ENCODE assay signal across 8 mouse cellular contexts in the genomic region with DNA sequence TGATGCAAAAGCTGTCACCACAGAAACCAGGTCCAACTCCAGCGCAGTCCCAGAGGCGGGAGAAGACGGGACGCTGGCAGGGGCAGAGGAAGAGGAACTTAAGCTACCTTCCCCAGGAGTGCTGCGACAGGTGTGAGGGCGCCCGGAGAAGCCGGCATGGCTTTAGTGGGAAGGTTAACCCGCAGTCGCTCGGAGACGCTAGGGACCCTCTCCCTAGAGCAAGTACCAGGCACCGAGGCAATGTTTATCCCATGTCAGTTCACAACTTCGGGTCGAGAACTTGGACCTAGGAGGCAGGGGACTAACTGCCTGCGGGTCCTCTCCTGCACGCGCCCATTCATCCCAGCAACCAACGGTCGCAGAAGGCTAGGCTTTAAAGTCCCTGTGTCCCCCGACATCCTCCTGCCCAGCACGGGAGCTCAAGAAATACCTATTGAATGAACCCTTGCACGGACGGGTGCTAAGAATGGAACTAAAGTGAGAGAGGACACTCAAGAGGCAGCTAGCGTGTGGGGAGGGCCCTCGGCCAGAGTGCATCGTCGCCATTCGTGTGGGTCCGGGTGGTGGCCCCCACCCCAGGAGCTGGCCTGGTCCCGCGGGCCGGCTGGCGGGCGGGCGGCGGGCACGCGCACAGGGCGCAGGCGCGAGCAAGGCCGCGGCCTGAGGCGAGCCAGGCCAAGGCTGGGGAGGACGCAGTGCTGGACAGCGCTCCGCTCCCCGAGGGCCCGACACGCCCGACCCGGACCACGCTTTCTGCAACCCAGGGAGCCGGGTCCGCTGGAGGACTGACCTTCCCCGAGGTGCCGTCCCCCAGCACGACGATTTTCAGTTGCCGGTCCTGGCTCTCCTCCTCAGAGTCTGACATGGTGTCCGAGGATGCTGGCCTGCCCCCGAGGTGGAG. TPM values are rescaled to one million over a fixed set of nuclear protein-coding genes. Genes with fewer than 3 reads are reported as not detected.
DNase-seq lines count a peak whose midpoint lies in the region; ATAC-seq and TF ChIP-seq lines count a peak whose summit lies in the region.

No protein-coding gene starts in this region.

- H3K27ac ChIP-seq in embryonic facial prominence, embryonic 13.5 days: peak overlapping the region; percentile 66; the same call in 1 of the 2 replicates
- peak overlapping the region; percentile 84 for H3K27ac ChIP-seq in kidney, embryonic 14.5 days (ENCODE audit: low read depth, low read length)
- peak overlapping the region; percentile 69 for H3K27ac ChIP-seq in limb, embryonic 13.5 days
- H3K27ac ChIP-seq in midbrain, embryonic 13.5 days: peak overlapping the region; percentile 90

- peak overlapping the region; percentile 93 for H3K9ac ChIP-seq in embryonic facial prominence, embryonic 13.5 days
- H3K9ac ChIP-seq in kidney, embryonic 14.5 days (ENCODE audit: low read depth, low read length): peak overlapping the region; percentile 74
- H3K9ac ChIP-seq in limb, embryonic 13.5 days: peak overlapping the region; percentile 88
- peak overlapping the region; percentile 91 for H3K9ac ChIP-seq in midbrain, embryonic 13.5 days (replicated peaks)

- peak overlapping the region; percentile 84 for H3ac ChIP-seq in C2C12 (ENCODE audit: control insufficient read depth, insufficient read length, low read depth)

- TF ChIP-seq CTCF in C2C12 (IDR thresholded peaks at IDR 0.05; ENCODE audit: control insufficient read depth, insufficient read depth, insufficient read length): no peak

- H3K79me3 ChIP-seq in C2C12 (ENCODE audit: low read depth): peaks cover 26% of the 10 kb centered on the region

- DNase-seq in adrenal gland, postnatal 10 days: peak; percentile 81
- DNase-seq in heart, adult 9 months (ENCODE audit: low spot score in 2 of 2): peak; percentile 13 to 19
- peak; percentile 22 for DNase-seq in splenic B cell, adult 2 months (ENCODE audit: low read depth, low spot score)

- under 1% methylated on average over 63 of the region's 63 CpGs for WGBS in embryonic facial prominence, embryonic 13.5 days
- WGBS in kidney, embryonic 14.5 days: under 1% methylated on average over 53 of the region's 63 CpGs
- under 1% methylated on average over 59 of the region's 63 CpGs for WGBS in limb, embryonic 13.5 days
- under 1% methylated on average over 63 of the region's 63 CpGs for WGBS in midbrain, embryonic 13.5 days

- H3K4me1 ChIP-seq in embryonic facial prominence, embryonic 13.5 days: peaks cover 6% of the 10 kb centered on the region; the same call in 1 of the 2 replicates
- H3K4me1 ChIP-seq in kidney, embryonic 14.5 days (ENCODE audit: control insufficient read depth, insufficient read depth, low read length): no peaks in the 10 kb centered on the region
- peaks cover 18% of the 10 kb centered on the region for H3K4me1 ChIP-seq in limb, embryonic 13.5 days
- peaks cover 20% of the 10 kb centered on the region for H3K4me1 ChIP-seq in midbrain, embryonic 13.5 days (replicated peaks)

- H3K4me2 ChIP-seq in embryonic facial prominence, embryonic 13.5 days: peak overlapping the region; percentile 94
- H3K4me2 ChIP-seq in kidney, embryonic 14.5 days (replicated peaks; ENCODE audit: low read depth, low read length): peak overlapping the region; percentile 96
- peak overlapping the region; percentile 97 for H3K4me2 ChIP-seq in limb, embryonic 13.5 days (replicated peaks)
- peak overlapping the region; percentile 96 for H3K4me2 ChIP-seq in midbrain, embryonic 13.5 days (replicated peaks)

- H3K4me3 ChIP-seq in C2C12 (ENCODE audit: insufficient read depth, poor library complexity, severe bottlenecking): peak overlapping the region; percentile 95
- peak overlapping the region; percentile 94 for H3K4me3 ChIP-seq in embryonic facial prominence, embryonic 13.5 days
- peak overlapping the region; percentile 80 for H3K4me3 ChIP-seq in kidney, embryonic 14.5 days (ENCODE audit: low read length)
- peak overlapping the region; percentile 94 for H3K4me3 ChIP-seq in limb, embryonic 13.5 days
- H3K4me3 ChIP-seq in midbrain, embryonic 13.5 days (replicated peaks): peak overlapping the region; percentile 83

- no peaks in the 10 kb centered on the region for H3K9me3 ChIP-seq in embryonic facial prominence, embryonic 13.5 days
- H3K9me3 ChIP-seq in kidney, embryonic 14.5 days (ENCODE audit: control insufficient read depth, low read length): no peaks in the 10 kb centered on the region
- no peaks in the 10 kb centered on the region for H3K9me3 ChIP-seq in limb, embryonic 13.5 days
- no peaks in the 10 kb centered on the region for H3K9me3 ChIP-seq in midbrain, embryonic 13.5 days

- no peaks in the 10 kb centered on the region for H3K27me3 ChIP-seq in C2C12 (ENCODE audit: control insufficient read depth, insufficient read depth, insufficient read length)
- H3K27me3 ChIP-seq in embryonic facial prominence, embryonic 13.5 days: no peaks in the 10 kb centered on the region
- no peaks in the 10 kb centered on the region for H3K27me3 ChIP-seq in kidney, embryonic 14.5 days (ENCODE audit: control insufficient read depth, insufficient read depth, low read length)
- 0 out of 2 replicates have a peak, but pooled peaks cover 2% of the 10 kb centered on the region for H3K27me3 ChIP-seq in limb, embryonic 13.5 days
- no peaks in the 10 kb centered on the region for H3K27me3 ChIP-seq in midbrain, embryonic 13.5 days
- H3K27me3 ChIP-seq in splenic B cell, adult 2 months (ENCODE audit: control insufficient read depth, insufficient read depth, low read length, poor library complexity, severe bottlenecking): no peaks in the 10 kb centered on the region; the same call in 1 of the 2 replicates

- H3K36me3 ChIP-seq in C2C12 (ENCODE audit: control insufficient read depth, insufficient read depth): peaks cover 13% of the 10 kb centered on the region
- no peaks in the 10 kb centered on the region for H3K36me3 ChIP-seq in embryonic facial prominence, embryonic 13.5 days
- H3K36me3 ChIP-seq in kidney, embryonic 14.5 days (ENCODE audit: control insufficient read depth, insufficient read depth, low read length): no peaks in the 10 kb centered on the region; the same call in 1 of the 2 replicates
- H3K36me3 ChIP-seq in limb, embryonic 13.5 days: no peaks in the 10 kb centered on the region
- no peaks in the 10 kb centered on the region for H3K36me3 ChIP-seq in midbrain, embryonic 13.5 days
- H3K36me3 ChIP-seq in splenic B cell, adult 2 months (ENCODE audit: control insufficient read depth, insufficient read depth, low read length, poor library complexity, severe bottlenecking): 0 out of 2 replicates have a peak, but pooled peaks cover 2% of the 10 kb centered on the region

- peaks cover 40% of the 10 kb centered on the region for H3K79me2 ChIP-seq in C2C12 (ENCODE audit: control insufficient read depth, insufficient read depth)

- peak; percentile 83 for ATAC-seq in embryonic facial prominence, embryonic 13.5 days (ENCODE audit: insufficient number of reproducible peaks, insufficient read depth, low FRiP score, low TSS enrichment, low read depth)
- ATAC-seq in kidney, embryonic 14.5 days (ENCODE audit: low FRiP score, low TSS enrichment): peak; percentile 94
- peak; percentile 85 for ATAC-seq in limb, embryonic 13.5 days (ENCODE audit: low FRiP score, low read depth)
- peak; percentile 89 for ATAC-seq in midbrain, embryonic 13.5 days

TF ChIP-seq in C2C12, 6 proteins besides CTCF, POLR2A, EP300 and RAD21:
- TF ChIP-seq CEBPB (IDR thresholded peaks at IDR 0.05; ENCODE audit: low read depth) (peak; percentile 23), MAX (IDR thresholded peaks at IDR 0.05) (no peak), USF1 (IDR thresholded peaks at IDR 0.05; ENCODE audit: low read depth) (no peak)
TF ChIP-seq in C2C12: peak in this region for 1.

RNA-seq across cellular contexts. Expression of gene Rab28, which starts 0.6 kb away (rescaled TPM):
- polyA plus RNA-seq in C2C12 (2012; fragmentation: generic; extraction: Trizol): 35.3 TPM
- 10 to 100 TPM; 44.6 to 52.7 TPM for total RNA-seq in adrenal gland, postnatal 10 days (2021)
- 74.9 and 79.1 TPM in 2 replicates for polyA plus RNA-seq in embryonic facial prominence, embryonic 13.5 days (2015; fragmentation: Nextera tagmentation; extraction: Ambion mirVana)
- 59.7 and 61.8 TPM in 2 replicates for polyA plus RNA-seq in kidney, embryonic 14.5 days (2014; fragmentation: Nextera tagmentation; extraction: Ambion mirVana)
- polyA plus RNA-seq in limb, embryonic 13.5 days (2015; fragmentation: Nextera tagmentation; extraction: Ambion mirVana): 87.4 and 90.1 TPM in 2 replicates
- polyA plus RNA-seq in midbrain, embryonic 13.5 days (2015; fragmentation: Nextera tagmentation; extraction: Ambion mirVana): 80.3 and 83.8 TPM in 2 replicates

RNA-seq across cellular contexts. Expression of gene Nkx3-2, which starts 56.9 kb away (rescaled TPM):
- polyA plus RNA-seq in C2C12 (2012; fragmentation: generic; extraction: Trizol): 0.02 TPM
- under 1 TPM in 1 of 2 experiments, not detected in 1; 0.15 TPM for total RNA-seq in adrenal gland, postnatal 10 days (2021)
- 0.35 TPM in 1 of 2 replicates, not detected in the other for polyA plus RNA-seq in embryonic facial prominence, embryonic 13.5 days (2015; fragmentation: Nextera tagmentation; extraction: Ambion mirVana)
- polyA plus RNA-seq in kidney, embryonic 14.5 days (2014; fragmentation: Nextera tagmentation; extraction: Ambion mirVana): not detected in 2 replicates
- 5.2 and 5.7 TPM in 2 replicates for polyA plus RNA-seq in limb, embryonic 13.5 days (2015; fragmentation: Nextera tagmentation; extraction: Ambion mirVana)
- not detected in 2 replicates for polyA plus RNA-seq in midbrain, embryonic 13.5 days (2015; fragmentation: Nextera tagmentation; extraction: Ambion mirVana)

Comparison
In these comparisons a context has a peak if more than half of its experiments do, and no peak if none do; other contexts are left out.
1. Peak in every context shown above with its lines: DNase-seq, ATAC-seq, H3K4me3 ChIP-seq and H3K27ac ChIP-seq.
2. DNase-seq: peak in every context shown above with its lines; median percentile 81 in adrenal gland, postnatal 10 days; 22 in splenic B cell, adult 2 months; 16 in heart, adult 9 months.